Comparison of ENCODE assay signal across 10 mouse cellular contexts in genomic region chr1:164796471-164796870, GRCm38 (mm10). TPM values are rescaled to one million over a fixed set of nuclear protein-coding genes. Genes with fewer than 3 reads are reported as not detected.
DNase-seq lines count a peak whose midpoint lies in the region; ATAC-seq and TF ChIP-seq lines count a peak whose summit lies in the region.
"Had no signal": no experiment of that assay in that cellular context is flagged by ENCODE, and none has a peak within 500 bp of the region (broad histone marks: within the 10 kb centered on the region; RNA-seq: fewer than 3 reads in every experiment).

Dpt (plus strand) TSS chr1:164796644.

- H3K36me3 ChIP-seq in kidney, postnatal 0 days (ENCODE audit: insufficient read depth, low read length) = no peaks in the 10 kb centered on the region
- no peaks in the 10 kb centered on the region for H3K36me3 ChIP-seq in stomach, embryonic 15.5 days
- no peaks in the 10 kb centered on the region for H3K36me3 ChIP-seq in forebrain, embryonic 15.5 days
- H3K36me3 ChIP-seq in forebrain, embryonic 11.5 days (ENCODE audit: control insufficient read depth, insufficient read depth, low read length) = no peaks in the 10 kb centered on the region

- no peak for TF ChIP-seq CTCF in kidney, postnatal 0 days (IDR thresholded peaks at IDR 0.05; ENCODE audit: low read depth)

- H3K4me3 ChIP-seq in kidney, postnatal 0 days (replicated peaks; ENCODE audit: low read depth, low read length) = no peak within 1 kb of the TSS
- H3K4me3 ChIP-seq in stomach, embryonic 15.5 days (replicated peaks) = 0 out of 2 replicates have a peak within 1 kb of the TSS, but pooled peaks have one; percentile 5
- H3K4me3 ChIP-seq in forebrain, embryonic 15.5 days = no peak within 1 kb of the TSS
- no peak within 1 kb of the TSS for H3K4me3 ChIP-seq in forebrain, embryonic 11.5 days (ENCODE audit: low read depth, low read length)

- H3K27ac ChIP-seq in kidney, postnatal 0 days = no peak within 1 kb of the TSS
- no peak within 1 kb of the TSS for H3K27ac ChIP-seq in stomach, embryonic 15.5 days
- H3K27ac ChIP-seq in forebrain, embryonic 15.5 days (replicated peaks) = no peak within 1 kb of the TSS
- H3K27ac ChIP-seq in forebrain, embryonic 11.5 days (ENCODE audit: low read depth, low read length) = no peak within 1 kb of the TSS
- H3K27ac ChIP-seq: liver, embryonic 14.5 days had no signal

- H3K27me3 ChIP-seq in kidney, postnatal 0 days (ENCODE audit: insufficient read depth, low read length) = no peaks in the 10 kb centered on the region
- no peaks in the 10 kb centered on the region for H3K27me3 ChIP-seq in stomach, embryonic 15.5 days (replicated peaks)
- no peaks in the 10 kb centered on the region for H3K27me3 ChIP-seq in forebrain, embryonic 15.5 days
- H3K27me3 ChIP-seq in forebrain, embryonic 11.5 days (ENCODE audit: control insufficient read depth, insufficient read depth, low read length) = no peaks in the 10 kb centered on the region

- no peak within 1 kb of the TSS for H3K9ac ChIP-seq in kidney, postnatal 0 days (ENCODE audit: low read depth, low read length)
- H3K9ac ChIP-seq in stomach, embryonic 15.5 days = no peak within 1 kb of the TSS
- no peak within 1 kb of the TSS for H3K9ac ChIP-seq in forebrain, embryonic 15.5 days (replicated peaks)
- H3K9ac ChIP-seq in forebrain, embryonic 11.5 days (ENCODE audit: low read length) = no peak within 1 kb of the TSS
- H3K9ac ChIP-seq: liver, embryonic 14.5 days had no signal

- no peak for ATAC-seq in kidney, postnatal 0 days (replicated peaks; ENCODE audit: low FRiP score, low read depth)
- ATAC-seq in stomach, embryonic 15.5 days (ENCODE audit: insufficient read depth, low FRiP score, low read depth) = no peak
- no peak for ATAC-seq in forebrain, embryonic 15.5 days (replicated peaks)
- no peak for ATAC-seq in forebrain, embryonic 11.5 days (replicated peaks; ENCODE audit: low FRiP score)

- no peak within 1 kb of the TSS for H3K4me2 ChIP-seq in kidney, postnatal 0 days (ENCODE audit: low read length)
- no peak within 1 kb of the TSS for H3K4me2 ChIP-seq in stomach, embryonic 15.5 days
- no peak within 1 kb of the TSS for H3K4me2 ChIP-seq in forebrain, embryonic 15.5 days (replicated peaks)
- no peak within 1 kb of the TSS for H3K4me2 ChIP-seq in forebrain, embryonic 11.5 days (ENCODE audit: low read depth, low read length, severe bottlenecking)

- DNase-seq in kidney, postnatal 0 days (ENCODE audit: low spot score) = peak; percentile 20
- no peak for DNase-seq in kidney, adult 11 months
- peak; percentile 67 for DNase-seq in fibroblast of lung, adult 2 months (ENCODE audit: low read depth)
- DNase-seq in large intestine, adult 2 months (ENCODE audit: low read depth, low spot score) = no peak
- DNase-seq in B cell, adult 2 months = no peak
- DNase-seq in forebrain, embryonic 11.5 days (ENCODE audit: low spot score) = no peak
- DNase-seq: cerebellum, adult 11-12 months had no signal

- no peaks in the 10 kb centered on the region for H3K4me1 ChIP-seq in kidney, postnatal 0 days (replicated peaks; ENCODE audit: insufficient read depth, low read length)
- H3K4me1 ChIP-seq in stomach, embryonic 15.5 days = 0 out of 2 replicates have a peak, but pooled peaks cover 10% of the 10 kb centered on the region
- peaks cover 6% of the 10 kb centered on the region; the same call in 1 of the 2 replicates for H3K4me1 ChIP-seq in forebrain, embryonic 15.5 days
- H3K4me1 ChIP-seq in forebrain, embryonic 11.5 days (replicated peaks; ENCODE audit: control insufficient read depth, insufficient read depth, low read length) = no peaks in the 10 kb centered on the region

- WGBS in kidney, postnatal 0 days = 78% methylated on average over 8 of the region's 8 CpGs
- 80% methylated on average over 8 of the region's 8 CpGs for WGBS in large intestine, adult 2 months
- 75% methylated on average over 8 of the region's 8 CpGs for WGBS in stomach, embryonic 15.5 days
- WGBS in forebrain, embryonic 15.5 days = 93% methylated on average over 8 of the region's 8 CpGs
- WGBS in forebrain, embryonic 11.5 days = 85% methylated on average over 8 of the region's 8 CpGs

- H3K9me3 ChIP-seq in kidney, postnatal 0 days (replicated peaks; ENCODE audit: low read length) = no peaks in the 10 kb centered on the region
- no peaks in the 10 kb centered on the region for H3K9me3 ChIP-seq in stomach, embryonic 15.5 days
- no peaks in the 10 kb centered on the region for H3K9me3 ChIP-seq in forebrain, embryonic 15.5 days
- H3K9me3 ChIP-seq in forebrain, embryonic 11.5 days (ENCODE audit: control insufficient read depth, low read length) = no peaks in the 10 kb centered on the region

RNA-seq across cellular contexts. Expression of gene Dpt, which starts in this region (rescaled TPM):
- polyA plus RNA-seq in kidney, postnatal 0 days (2015; fragmentation: Nextera tagmentation; extraction: Ambion mirVana) = 2.3 and 3.5 TPM in 2 replicates
- polyA plus RNA-seq in large intestine, adult 2 months (2012; rRNA removed) = 44.5 and 47.2 TPM in 2 replicates
- 36.5 and 48.9 TPM in 2 replicates for polyA plus RNA-seq in stomach, embryonic 15.5 days (2015; fragmentation: Nextera tagmentation; extraction: Ambion mirVana)
- not detected in 2 replicates for polyA plus RNA-seq in forebrain, embryonic 15.5 days (2015; fragmentation: Nextera tagmentation; extraction: Ambion mirVana)
- 0.15 TPM in 1 of 2 replicates, not detected in the other for polyA plus RNA-seq in forebrain, embryonic 11.5 days (2014; fragmentation: Nextera tagmentation; extraction: Ambion mirVana)

Comparison
In these comparisons a context has a peak if more than half of its experiments do, and no peak if none do; other contexts are left out.
1. DNase-seq: peak in kidney, postnatal 0 days (single experiment) and fibroblast of lung, adult 2 months (single experiment); none in kidney, adult 11 months (single experiment), large intestine, adult 2 months (single experiment), B cell, adult 2 months (0 of 2) and forebrain, embryonic 11.5 days (single experiment).